Mouse (Mus musculus) thymus, adult 2 months (tissue): ENCODE measurements around the gene Card11. TPM values are rescaled to one million over a fixed set of nuclear protein-coding genes. Genes with fewer than 3 reads are reported as not detected.

Experiments used
- DNase-seq: peaks from one replicate; pipeline ENCODE4 v3.0.0; 2021
- H3K27ac ChIP-seq: fragments of 200-500 bp; 2 replicates; pipeline ENCODE4 v1.5.1; 2012; ENCODE audit warnings: low read length, control low read depth; ENCODE audit not compliant: control insufficient read depth, insufficient read depth
- H3K27me3 ChIP-seq: fragments of 200-500 bp; 2 replicates; pipeline ENCODE4 v1.6.1; 2012; ENCODE audit warnings: mild to moderate bottlenecking, low read length, moderate library complexity, mixed read lengths; ENCODE audit not compliant: control insufficient read depth, insufficient read depth
- H3K36me3 ChIP-seq: fragments of 200-500 bp; 2 replicates; pipeline ENCODE4 v1.6.1; 2012; ENCODE audit warnings: mild to moderate bottlenecking, low read length, moderate library complexity; ENCODE audit not compliant: control insufficient read depth, insufficient read depth
- H3K4me1 ChIP-seq: fragments of 200-500 bp; replicated peaks from 2 replicates; pipeline ENCODE4 v1.6.1; 2012; ENCODE audit warnings: low read length; ENCODE audit not compliant: control insufficient read depth, insufficient read depth
- H3K4me3 ChIP-seq: fragments of 200-500 bp; 2 replicates; pipeline ENCODE4 v1.5.1; 2012; ENCODE audit warnings: mild to moderate bottlenecking, low read length, control low read depth, moderate library complexity; ENCODE audit not compliant: control insufficient read depth, insufficient read depth
- CTCF ChIP-seq: fragments of 200-500 bp; IDR thresholded peaks from 2 replicates; pipeline ENCODE4 v1.5.1; 2012; ENCODE audit warnings: mild to moderate bottlenecking, control low read depth, low read length, moderate library complexity, borderline replicate concordance; ENCODE audit not compliant: control insufficient read depth, poor library complexity, insufficient read depth; ENCODE audit errors: extremely low read depth
- POLR2A ChIP-seq: fragments of 200-500 bp; IDR thresholded peaks from 2 replicates; pipeline ENCODE4 v1.6.1; 2012; ENCODE audit warnings: mild to moderate bottlenecking, low read length, control low read depth, moderate library complexity; ENCODE audit not compliant: control insufficient read depth, poor library complexity, insufficient read depth; ENCODE audit errors: extremely low read depth
- WGBS: fragments of 180-500 bp; shearing (Covaris S2); methylation state at CpG from one replicate; pipeline ENCODE4 v1.1.7; 2018; 5-methylcytosine and 5-hydroxymethylcytosine counted together
- polyA plus RNA-seq: library from polyadenylated mRNA; depleted of rRNA; stranded (reverse); fragments of >200 nt; gene quantifications from 2 replicates; pipeline ENCODE4 v1.2.3, GENCODE M21; 2012; rRNA removed

The Card11 gene
- polyA plus RNA-seq: 51.2 and 56.1 TPM in 2 replicates

- WGBS: 6% methylated on average over 10 of the region's 10 CpGs
- no peaks in the 10 kb centered on the region for H3K27me3 ChIP-seq
- peak; percentile 76 for DNase-seq
- peak within 1 kb of the TSS; percentile 89 for H3K27ac ChIP-seq
- peak within 1 kb of the TSS; percentile 83 for H3K4me3 ChIP-seq
- TF ChIP-seq CTCF: no peak
- peak; percentile 32; the same call in 1 of the 2 replicates for TF ChIP-seq POLR2A
- no peaks in the 10 kb centered on the region for H3K36me3 ChIP-seq
- peaks cover 25% of the 10 kb centered on the region for H3K4me1 ChIP-seq
These were observed at the start of gene Card11 for GRCm38 (mm10) chr5:141000349-141000748. Gene Card11 (minus strand): TSS chr5:141000582.

GRCm38 (mm10) chr5:141047651-141048218 is 47.4 kb upstream of the Card11 start:
- WGBS: 96% methylated on average over 13 of the region's 13 CpGs
- no peak for DNase-seq
- Histone ChIP-seq H3K27me3 (no peaks in the 10 kb centered on the region), H3K4me1 (peaks cover 16% of the 10 kb centered on the region), H3K27ac (no peak overlapping the region), H3K4me3 (no peak overlapping the region), H3K36me3 (no peaks in the 10 kb centered on the region)
- TF ChIP-seq POLR2A (no peak), CTCF (no peak)

DNA sequence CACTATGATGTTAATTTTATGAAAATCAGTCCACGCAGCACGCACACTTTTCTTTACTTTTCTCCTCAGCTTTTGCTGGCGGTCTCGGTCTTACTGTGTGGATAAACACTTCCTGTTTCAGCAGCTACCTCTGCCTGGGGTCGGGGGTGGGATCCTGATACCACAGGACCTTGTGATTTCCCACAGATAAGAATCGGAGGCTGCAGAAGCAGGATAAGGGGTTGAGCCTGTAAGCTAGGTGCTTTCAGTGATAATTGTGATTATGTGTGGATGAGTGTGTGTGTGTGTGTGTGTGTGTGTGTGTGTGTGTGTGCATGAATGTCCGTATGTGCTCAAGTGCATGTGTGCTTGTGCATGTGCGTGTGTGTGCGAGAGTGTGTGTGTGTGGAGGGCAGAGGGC is 44.6 kb upstream of the Card11 start:
- Histone ChIP-seq H3K4me3 (no peak overlapping the region), H3K36me3 (no peaks in the 10 kb centered on the region), H3K27me3 (no peaks in the 10 kb centered on the region), H3K4me1 (peaks cover 16% of the 10 kb centered on the region), H3K27ac (0 out of 2 replicates have a peak overlapping the region, but pooled peaks have one; percentile 12)
- WGBS: 14% methylated on average over 9 of the region's 9 CpGs
- TF ChIP-seq POLR2A (no peak), CTCF (no peak)
- DNase-seq: peak; percentile 12

DNA sequence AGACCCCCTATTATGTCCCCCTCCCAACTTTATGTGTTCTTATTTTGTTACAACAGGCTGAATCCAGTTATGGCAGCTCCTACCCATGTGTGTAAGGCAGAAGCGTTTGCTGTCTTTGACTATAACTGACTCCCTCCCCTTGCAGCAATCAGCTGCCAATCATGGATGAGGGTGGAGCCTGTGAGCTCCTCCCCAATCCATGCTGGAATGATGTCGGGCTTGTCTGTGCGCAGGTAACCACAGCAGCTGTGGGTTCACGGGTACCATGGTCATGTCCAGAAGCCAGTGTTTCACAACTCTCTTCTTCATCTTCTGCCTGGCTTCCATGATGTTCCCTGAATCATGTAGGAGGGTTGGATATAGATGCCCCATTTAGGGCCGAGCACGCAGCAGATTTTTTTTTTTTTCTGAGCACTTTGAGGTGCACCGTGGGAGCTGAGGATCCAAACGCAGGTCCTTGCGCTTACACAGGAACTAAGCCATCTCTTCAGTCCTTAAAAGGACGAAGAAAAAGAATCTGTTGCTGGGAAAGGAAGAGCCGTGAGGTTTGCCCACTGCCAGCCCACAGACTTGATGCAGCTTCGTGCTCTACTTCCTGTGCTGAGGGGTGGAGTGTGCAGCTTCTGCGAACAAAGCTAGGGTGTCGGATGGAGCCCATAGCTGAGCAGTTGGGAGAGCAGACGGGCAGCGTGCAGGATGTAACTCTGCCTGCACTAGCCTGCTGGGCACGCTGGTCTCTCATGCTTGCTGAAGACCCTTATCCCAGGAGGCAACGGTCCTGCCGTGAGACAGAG is 43.5 kb upstream of the Card11 start:
- no peaks in the 10 kb centered on the region for H3K36me3 ChIP-seq
- peak; percentile 76 for DNase-seq
- H3K4me1 ChIP-seq: peaks cover 16% of the 10 kb centered on the region
- TF ChIP-seq CTCF (no peak), POLR2A (peak; percentile 60; the same call in 1 of the 2 replicates)
- peak overlapping the region; percentile 76 for H3K27ac ChIP-seq
- H3K27me3 ChIP-seq: no peaks in the 10 kb centered on the region
- under 1% methylated on average over 19 of the region's 19 CpGs for WGBS
- H3K4me3 ChIP-seq: peak overlapping the region; percentile 32

DNA sequence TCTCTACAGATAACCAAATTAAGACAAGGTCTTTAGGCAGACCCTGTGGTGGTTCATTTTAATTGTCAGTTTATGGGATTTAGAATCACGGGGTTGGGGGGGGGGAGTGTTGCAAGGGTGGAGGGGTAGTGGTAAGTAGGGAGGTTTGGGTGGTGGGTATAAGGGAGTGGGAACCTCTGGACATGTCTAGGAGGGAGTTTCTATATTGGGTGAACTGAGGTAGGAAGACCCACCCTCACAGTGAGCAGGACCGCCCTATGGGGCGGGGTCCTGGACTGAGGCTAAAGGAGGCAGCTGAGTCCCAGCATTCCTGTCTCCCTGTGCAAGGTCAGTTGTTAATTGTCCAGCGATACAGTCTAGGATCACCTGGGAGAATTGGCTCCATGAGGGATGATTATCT is 42.0 kb upstream of the Card11 start:
- WGBS: 91% methylated on average over 4 of the region's 4 CpGs
- TF ChIP-seq POLR2A (no peak), CTCF (no peak)
- no peaks in the 10 kb centered on the region for H3K36me3 ChIP-seq
- H3K27me3 ChIP-seq: no peaks in the 10 kb centered on the region
- peaks cover 16% of the 10 kb centered on the region for H3K4me1 ChIP-seq
- H3K27ac ChIP-seq: no peak overlapping the region
- DNase-seq: no peak
- no peak overlapping the region for H3K4me3 ChIP-seq

- Histone ChIP-seq H3K36me3 (no peaks in the 10 kb centered on the region), H3K4me1 (peaks cover 16% of the 10 kb centered on the region), H3K27me3 (no peaks in the 10 kb centered on the region), H3K27ac (no peak overlapping the region), H3K4me3 (no peak overlapping the region)
- TF ChIP-seq POLR2A: no peak
- no peak for TF ChIP-seq CTCF
- no peak for DNase-seq
- WGBS: 82% methylated on average over 9 of the region's 9 CpGs
These were observed 40.5 kb upstream of the Card11 start for GRCm38 (mm10) chr5:141040846-141041245.
